Mouse (Mus musculus) retina, postnatal 7 days (tissue): ENCODE measurements around the gene Zfp59.
"Not testable (repeated sequence)": the region's sequence is repeated elsewhere in the genome, so short reads cannot be mapped to it uniquely, and the experiment has no call there.

Source experiments
- DNase-seq: peaks from one replicate; pipeline ENCODE4 v3.0.0-alpha.2; 2012; ENCODE audit warnings: low read depth, low spot score

The Zfp59 gene

GRCm38 (mm10) chr7:27862578-27862977 lies 24.2 kb downstream of the Zfp59 start:
- not testable (repeated sequence) for DNase-seq

GRCm38 (mm10) chr7:27881721-27882120 lies 43.3 kb downstream of the Zfp59 start:
- no peak for DNase-seq

GRCm38 (mm10) chr7:27900601-27901000 lies 62.2 kb downstream of the Zfp59 start:
- no peak for DNase-seq

GRCm38 (mm10) chr7:27905061-27905848 lies 66.8 kb downstream of the Zfp59 start:
- no peak for DNase-seq
